Mouse (Mus musculus) liver, postnatal 0 days (tissue): ENCODE results near the gene Dscam.

Source experiments
- CTCF ChIP-seq: sonication (generic); IDR thresholded peaks from 2 replicates; pipeline ENCODE4 v1.5.1; 2016; ENCODE audit warnings: antibody characterized with exemption, low read depth
- EP300 ChIP-seq: IDR thresholded peaks from 2 replicates; pipeline ENCODE4 v1.6.1; 2016; ENCODE audit warnings: antibody characterized with exemption, low read depth, mild to moderate bottlenecking

- TF ChIP-seq CTCF (no peak), EP300 (no peak)
Measured at GRCm38 (mm10) chr16:96682289-96682972, 488.1 kb downstream of the Dscam start.
